Mouse (Mus musculus) spleen, adult 2 months (tissue): Measurements from ENCODE around the gene Iqch.

Source experiments
- CTCF ChIP-seq: fragments of 200-500 bp; IDR thresholded peaks from 2 replicates; pipeline ENCODE4 v1.5.1; 2011; ENCODE audit warnings: mild to moderate bottlenecking, inconsistent platforms; ENCODE audit not compliant: insufficient read depth, insufficient read length, insufficient replicate concordance; ENCODE audit errors: extremely low read depth
- POLR2A ChIP-seq: fragments of 200-500 bp; IDR thresholded peaks from 2 replicates; pipeline ENCODE4 v1.6.1; 2011; ENCODE audit warnings: low read depth, low read length, inconsistent platforms

GRCm38 (mm10) chr9:63377270-63378142 lies 224.8 kb downstream of the Iqch start, which contains the start of gene Map2k5:
- TF ChIP-seq POLR2A (peak; percentile 2), CTCF (no peak)
